Mouse (Mus musculus): ENCODE data around the gene Gm3952.

DNA sequence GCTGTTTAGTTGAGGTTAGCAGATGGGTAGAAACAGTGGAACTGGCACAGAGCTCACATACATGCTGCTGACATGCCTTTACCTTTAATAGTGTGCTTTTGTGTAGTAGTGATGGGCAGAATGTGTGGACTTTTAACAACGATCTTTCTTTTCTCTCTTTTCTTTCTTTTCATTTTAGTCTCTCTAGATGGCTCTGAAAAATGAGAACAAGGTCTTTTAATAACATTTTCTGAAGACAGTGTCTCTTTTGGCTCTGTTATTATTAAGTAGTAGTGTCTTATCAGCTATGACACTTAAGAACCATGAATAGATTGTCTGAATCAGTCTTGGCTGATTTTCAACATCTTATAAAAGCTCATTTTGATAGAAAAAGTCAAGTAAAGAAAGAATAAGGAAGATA lies at the start of gene Gm3952:
- TF ChIP-seq GATA1 (IDR thresholded peaks at IDR 0.05; ENCODE audit: low read length) (no peak), TAL1 (IDR thresholded peaks at IDR 0.05; ENCODE audit: low read length) (no peak)

Data from erythroblast, embryonic 14.5 days (primary cell).